8 mouse cellular contexts compared by ENCODE assay signal in the genomic region with DNA sequence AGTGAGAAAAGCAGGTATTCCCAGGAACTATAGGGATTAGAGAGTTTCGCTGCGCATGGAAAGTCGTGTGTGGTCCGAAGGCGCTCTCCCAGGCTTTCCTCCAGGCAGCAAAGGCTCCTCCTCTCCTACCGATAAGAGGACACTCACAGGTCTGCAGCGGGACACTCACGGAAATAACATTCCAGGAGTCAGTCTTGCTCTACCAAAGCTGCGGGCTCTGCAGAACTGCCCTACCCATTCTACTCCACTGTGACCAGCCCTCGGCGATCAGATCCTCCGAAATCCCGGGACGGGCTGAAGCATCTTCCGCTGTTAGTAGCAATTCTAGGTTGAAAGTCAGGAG. TPM values are rescaled to one million over a fixed set of nuclear protein-coding genes. Genes with fewer than 3 reads are reported as not detected.
A peak's percentile ranks its signal among the peaks of the same experiment; 100 is the strongest.
DNase-seq lines count a peak whose midpoint lies in the region; ATAC-seq lines count a peak whose summit lies in the region.

No protein-coding gene starts in this region.

- intact Hi-C loops in left cerebral cortex, postnatal 25 days (cut with DNase I), result no loop called here

- peak overlapping the region; percentile 60 for H3K4me2 ChIP-seq in hindbrain, embryonic 14.5 days (replicated peaks)

- DNase-seq in kidney, adult 18-20 months, result peak; percentile 12
- no peak for DNase-seq in kidney, adult 9 months
- peak; percentile 7 for DNase-seq in c-Kit-positive CD71-positive TER-119-negative erythroid progenitor cells, embryonic 14.5 days (ENCODE audit: low read depth)
- DNase-seq in hindbrain, embryonic 14.5 days (ENCODE audit: low spot score), result no peak
- DNase-seq in lung, postnatal 36 days, result peak; percentile 35
- no peak for DNase-seq in right cerebral cortex, postnatal 4 days
- DNase-seq in layer of hippocampus, postnatal 10 days (ENCODE audit: low spot score in 2 of 2), result no peak
- no peak for DNase-seq in left cerebral cortex, postnatal 25 days (ENCODE audit: low spot score in 2 of 2)

- H3K36me3 ChIP-seq in hindbrain, embryonic 14.5 days (replicated peaks; ENCODE audit: control insufficient read depth, insufficient read depth), result no peaks in the 10 kb centered on the region

- H3K9ac ChIP-seq in hindbrain, embryonic 14.5 days, result peak overlapping the region; percentile 3

- WGBS in hindbrain, embryonic 14.5 days, result 4% methylated on average over 15 of the region's 15 CpGs

- H3K4me1 ChIP-seq in hindbrain, embryonic 14.5 days (replicated peaks; ENCODE audit: control insufficient read depth, insufficient read depth, low read length), result peaks cover 7% of the 10 kb centered on the region; the same call in 1 of the 2 replicates

- peak overlapping the region; percentile 33 for H3K4me3 ChIP-seq in hindbrain, embryonic 14.5 days (replicated peaks; ENCODE audit: low read length)

- no peaks in the 10 kb centered on the region for H3K9me3 ChIP-seq in hindbrain, embryonic 14.5 days (ENCODE audit: control insufficient read depth, low read length)

- no peak for ATAC-seq in hindbrain, embryonic 14.5 days (ENCODE audit: low FRiP score)

- H3K27ac ChIP-seq in hindbrain, embryonic 14.5 days, result no peak overlapping the region

- H3K27me3 ChIP-seq in hindbrain, embryonic 14.5 days (ENCODE audit: control insufficient read depth, insufficient read depth, low read length), result peaks cover 37% of the 10 kb centered on the region

RNA-seq across cellular contexts. Expression of gene Kcne3, which starts 2.6 kb away (rescaled TPM):
- polyA plus RNA-seq in hindbrain, embryonic 14.5 days (2014; fragmentation: Nextera tagmentation; extraction: Ambion mirVana), result 0.30 and 0.50 TPM in 2 replicates
- total RNA-seq in layer of hippocampus, postnatal 10 days (2021), result not detected
- not detected for total RNA-seq in left cerebral cortex, postnatal 25 days (2021)

RNA-seq across cellular contexts. Expression of gene Lipt2, which starts 19.8 kb away (rescaled TPM):
- polyA plus RNA-seq in hindbrain, embryonic 14.5 days (2014; fragmentation: Nextera tagmentation; extraction: Ambion mirVana), result 19.2 and 20.2 TPM in 2 replicates
- 1 to 10 TPM; 4.5 to 4.7 TPM for total RNA-seq in layer of hippocampus, postnatal 10 days (2021)
- total RNA-seq in left cerebral cortex, postnatal 25 days (2021), result 1 to 10 TPM; 4.9 to 5.4 TPM

RNA-seq across cellular contexts. Expression of gene Pgm2l1, which starts 48.3 kb away (rescaled TPM):
- polyA plus RNA-seq in hindbrain, embryonic 14.5 days (2014; fragmentation: Nextera tagmentation; extraction: Ambion mirVana), result 29.0 and 29.1 TPM in 2 replicates
- 100 to 1,000 TPM; 355 to 388 TPM for total RNA-seq in layer of hippocampus, postnatal 10 days (2021)
- 100 to 1,000 TPM; 303 to 336 TPM for total RNA-seq in left cerebral cortex, postnatal 25 days (2021)

RNA-seq across cellular contexts. Expression of gene Pold3, which starts 57.5 kb away (rescaled TPM):
- polyA plus RNA-seq in hindbrain, embryonic 14.5 days (2014; fragmentation: Nextera tagmentation; extraction: Ambion mirVana), result 43.1 and 45.8 TPM in 2 replicates
- 10 to 100 TPM; 28.9 to 30.0 TPM for total RNA-seq in layer of hippocampus, postnatal 10 days (2021)
- 10 to 100 TPM; 32.9 to 35.7 TPM for total RNA-seq in left cerebral cortex, postnatal 25 days (2021)

Comparison
In these comparisons a context has a peak if more than half of its experiments do, and no peak if none do; other contexts are left out.
1. DNase-seq: peak in kidney, adult 18-20 months (single experiment), c-Kit-positive CD71-positive TER-119-negative erythroid progenitor cells, embryonic 14.5 days (single experiment) and lung, postnatal 36 days (single experiment); none in kidney, adult 9 months (single experiment), hindbrain, embryonic 14.5 days (single experiment), right cerebral cortex, postnatal 4 days (single experiment), layer of hippocampus, postnatal 10 days (0 of 2) and left cerebral cortex, postnatal 25 days (0 of 2).